25 mouse cellular contexts compared by ENCODE assay signal in the genomic region with DNA sequence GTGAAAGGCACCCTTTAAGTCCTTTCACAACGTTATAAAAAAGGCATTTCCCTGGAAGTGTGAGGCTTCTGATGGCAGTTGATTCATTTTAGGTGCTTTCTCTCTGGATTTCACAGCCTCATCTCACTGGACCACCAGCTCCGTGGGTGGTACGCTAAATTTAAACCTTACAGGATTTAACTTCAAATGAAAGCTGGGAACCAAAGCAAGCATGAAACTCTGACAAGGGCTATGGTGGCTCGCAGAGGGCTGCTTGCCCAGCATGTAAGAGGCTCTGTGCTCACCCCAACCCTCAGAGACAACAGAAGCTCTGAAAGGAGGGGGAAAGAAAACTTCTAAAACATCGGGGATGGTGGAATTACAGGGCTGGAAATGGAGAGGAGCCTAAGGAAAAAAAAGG. TPM values are rescaled to one million over a fixed set of nuclear protein-coding genes. Genes with fewer than 3 reads are reported as not detected.
DNase-seq lines count a peak whose midpoint lies in the region; ATAC-seq and TF ChIP-seq lines count a peak whose summit lies in the region.
"Had no signal": no experiment of that assay in that cellular context is flagged by ENCODE, and none has a peak within 500 bp of the region (broad histone marks: within the 10 kb centered on the region; RNA-seq: fewer than 3 reads in every experiment).

No protein-coding gene starts in this region.

- H3K9me3 ChIP-seq in midbrain, embryonic 11.5 days (ENCODE audit: control insufficient read depth, low read length), result no peaks in the 10 kb centered on the region
- no peaks in the 10 kb centered on the region for H3K9me3 ChIP-seq in midbrain, postnatal 0 days (ENCODE audit: low read length)
- no peaks in the 10 kb centered on the region for H3K9me3 ChIP-seq in hindbrain, embryonic 10.5 days
- H3K9me3 ChIP-seq: forebrain, embryonic 10.5 days; heart, embryonic 15.5 days had no signal

- intact Hi-C loops in left cerebral cortex, postnatal 36 days (cut with DNase I), result loop anchor here (10.0 kb wide), 1 partner anchor 713 kb away; no protein-coding TSS in a partner anchor

- 74% methylated on average over 5 of the region's 5 CpGs for WGBS in midbrain, embryonic 11.5 days
- 50% methylated on average over 5 of the region's 5 CpGs for WGBS in midbrain, postnatal 0 days
- WGBS in hindbrain, embryonic 10.5 days, result 91% methylated on average over 5 of the region's 5 CpGs

- ATAC-seq in frontal cortex, adult (ENCODE audit: low TSS enrichment), result peak; percentile 98
- no peak for ATAC-seq in midbrain, embryonic 11.5 days (ENCODE audit: low FRiP score)
- ATAC-seq in midbrain, postnatal 0 days (ENCODE audit: low FRiP score), result no peak
- ATAC-seq: activated CD4-positive, CD25-positive, alpha-beta regulatory T cell, adult 4 months; forebrain, embryonic 14.5 days; forebrain, postnatal 0 days; hindbrain, postnatal 0 days had no signal

- no peak for TF ChIP-seq CTCF in midbrain, postnatal 0 days (IDR thresholded peaks at IDR 0.05)

- DNase-seq in frontal cortex, postnatal 10 days (ENCODE audit: low spot score in 2 of 2), result no peak
- DNase-seq in left cerebral cortex, postnatal 36 days (ENCODE audit: low spot score in 2 of 2), result peak; percentile 9 to 17
- DNase-seq in left cerebral cortex, adult 8-10 months (ENCODE audit: low spot score in 2 of 2), result no peak
- DNase-seq in midbrain, embryonic 11.5 days (ENCODE audit: low spot score, missing footprints), result peak; percentile 70
- DNase-seq in midbrain, postnatal 0 days (ENCODE audit: low spot score), result no peak
- peak; percentile 66 for DNase-seq in brain, adult 2 months (ENCODE audit: low read depth, low spot score)
- no peak for DNase-seq in hindbrain, embryonic 10.5 days (ENCODE audit: low spot score)
- DNase-seq: adrenal gland, adult 8-10 months; adrenal gland, postnatal 25 days; cerebellum, adult 18-20 months; cerebellum, adult 9-10 months; cerebellum, postnatal 14 days; forebrain, postnatal 0 days; gastrocnemius, postnatal 10 days; gastrocnemius, postnatal 36 days; heart, postnatal 10 days; heart, postnatal 36 days had no signal

- no peaks in the 10 kb centered on the region for H3K4me1 ChIP-seq in midbrain, embryonic 11.5 days (ENCODE audit: control insufficient read depth, insufficient read depth, low read length)
- no peaks in the 10 kb centered on the region for H3K4me1 ChIP-seq in midbrain, postnatal 0 days (ENCODE audit: insufficient read depth, low read length)
- no peaks in the 10 kb centered on the region for H3K4me1 ChIP-seq in hindbrain, embryonic 10.5 days (replicated peaks)
- H3K4me1 ChIP-seq: forebrain, embryonic 10.5 days; heart, embryonic 15.5 days had no signal

- H3K9ac ChIP-seq in midbrain, embryonic 11.5 days (ENCODE audit: low read length), result no peak overlapping the region
- no peak overlapping the region for H3K9ac ChIP-seq in midbrain, postnatal 0 days (replicated peaks; ENCODE audit: low read length, poor library complexity, severe bottlenecking)
- H3K9ac ChIP-seq: forebrain, postnatal 0 days; heart, embryonic 15.5 days; hindbrain, embryonic 14.5 days had no signal

- H3K4me2 ChIP-seq in midbrain, embryonic 11.5 days, result no peak overlapping the region
- H3K4me2 ChIP-seq in midbrain, postnatal 0 days (ENCODE audit: low read depth, low read length, poor library complexity, severe bottlenecking), result no peak overlapping the region
- H3K4me2 ChIP-seq: heart, embryonic 11.5 days; heart, embryonic 15.5 days; hindbrain, embryonic 14.5 days had no signal

- H3K36me3 ChIP-seq in midbrain, embryonic 11.5 days (ENCODE audit: control insufficient read depth, insufficient read depth, low read length), result peaks cover 5% of the 10 kb centered on the region; the same call in 1 of the 2 replicates
- H3K36me3 ChIP-seq in midbrain, postnatal 0 days (ENCODE audit: insufficient read depth, low read length), result peaks cover 9% of the 10 kb centered on the region
- peaks cover 83% of the 10 kb centered on the region for H3K36me3 ChIP-seq in hindbrain, embryonic 10.5 days

- no peak overlapping the region for H3K27ac ChIP-seq in midbrain, embryonic 11.5 days (ENCODE audit: low read depth, low read length)
- H3K27ac ChIP-seq in midbrain, postnatal 0 days (ENCODE audit: low read depth, low read length), result no peak overlapping the region
- H3K27ac ChIP-seq in hindbrain, embryonic 10.5 days, result no peak overlapping the region
- H3K27ac ChIP-seq: forebrain, embryonic 10.5 days; heart, embryonic 15.5 days; hindbrain, embryonic 14.5 days; hindbrain, postnatal 0 days had no signal

- no peaks in the 10 kb centered on the region for H3K27me3 ChIP-seq in midbrain, embryonic 11.5 days (ENCODE audit: control insufficient read depth, insufficient read depth, low read length)
- H3K27me3 ChIP-seq in midbrain, postnatal 0 days (ENCODE audit: insufficient read depth, low read length), result no peaks in the 10 kb centered on the region
- H3K27me3 ChIP-seq in hindbrain, embryonic 10.5 days (ENCODE audit: insufficient read depth, poor library complexity, severe bottlenecking), result no peaks in the 10 kb centered on the region
- H3K27me3 ChIP-seq: heart, embryonic 15.5 days had no signal

- H3K4me3 ChIP-seq in midbrain, embryonic 11.5 days (ENCODE audit: low read depth, low read length), result no peak overlapping the region
- no peak overlapping the region for H3K4me3 ChIP-seq in midbrain, postnatal 0 days (ENCODE audit: low read depth, low read length)
- no peak overlapping the region for H3K4me3 ChIP-seq in hindbrain, embryonic 10.5 days
- H3K4me3 ChIP-seq: forebrain, embryonic 10.5 days; heart, embryonic 15.5 days had no signal

RNA-seq across cellular contexts. Expression of gene Atad1, which starts 51.9 kb away (rescaled TPM):
- total RNA-seq in left cerebral cortex, postnatal 36 days (2021), result 10 to 100 TPM; 94.7 to 97.0 TPM
- total RNA-seq in left cerebral cortex, adult 8-10 months (2022), result 100 to 1,000 TPM in 2 of 4 experiments, 10 to 100 TPM in 2; 90.3 to 120 (median 103) TPM
- polyA plus RNA-seq in midbrain, embryonic 11.5 days (2014; fragmentation: Nextera tagmentation; extraction: Ambion mirVana), result 110 and 114 TPM in 2 replicates
- total RNA-seq in midbrain, postnatal 0 days (2014; rRNA removed), result 89.3 and 147 TPM in 2 replicates
- polyA plus RNA-seq in midbrain, postnatal 0 days (2015; fragmentation: Nextera tagmentation; extraction: Ambion mirVana), result 107 and 108 TPM in 2 replicates
- 72.7 and 77.5 TPM in 2 replicates for polyA plus RNA-seq in hindbrain, embryonic 10.5 days (2016; fragmentation: Nextera tagmentation; extraction: Ambion mirVana)

Comparison
In these comparisons a context has a peak if more than half of its experiments do, and no peak if none do; other contexts are left out.
1. DNase-seq: peak in left cerebral cortex, postnatal 36 days (2 of 2), midbrain, embryonic 11.5 days (single experiment) and brain, adult 2 months (single experiment); none in frontal cortex, postnatal 10 days (0 of 2), left cerebral cortex, adult 8-10 months (0 of 2), midbrain, postnatal 0 days (single experiment) and hindbrain, embryonic 10.5 days (single experiment).